In the genomic region with DNA sequence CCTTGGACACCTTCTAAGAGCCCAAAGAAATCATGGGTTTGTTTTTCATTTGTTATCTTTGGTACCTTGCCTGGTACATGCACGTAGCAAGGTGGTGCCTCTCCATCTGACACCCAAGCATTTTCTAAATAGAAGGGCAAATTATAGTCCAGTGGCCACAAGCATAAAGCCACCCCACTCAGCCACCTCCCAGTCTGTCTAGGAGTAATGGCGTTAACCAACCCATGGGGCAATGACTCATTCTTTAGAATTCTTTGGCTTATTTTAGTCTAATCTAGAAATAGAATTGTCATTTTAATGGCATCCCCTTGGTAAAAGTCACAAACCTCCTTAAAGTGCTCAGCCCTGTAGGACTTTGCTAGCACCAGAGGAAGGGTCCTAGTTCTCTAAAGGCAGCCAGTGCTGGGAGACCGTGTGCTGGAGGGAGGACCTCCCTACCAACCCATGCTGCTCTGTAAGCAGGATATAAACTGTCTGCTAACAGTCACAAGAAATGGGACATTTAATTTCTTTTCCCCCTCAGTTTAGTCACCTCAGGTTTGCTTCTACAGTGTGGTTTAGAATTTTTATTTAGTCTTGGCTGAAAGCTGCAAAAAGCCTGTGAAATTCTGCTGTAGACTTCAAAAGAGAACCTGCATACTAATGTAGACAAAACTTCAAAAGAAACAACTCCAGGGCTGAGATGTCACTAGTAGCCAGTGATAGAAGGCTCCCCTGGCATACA, we compare ENCODE assay signal across 19 mouse cellular contexts. TPM values are rescaled to one million over a fixed set of nuclear protein-coding genes. Genes with fewer than 3 reads are reported as not detected.
DNase-seq lines count a peak whose midpoint lies in the region; ATAC-seq and TF ChIP-seq lines count a peak whose summit lies in the region.
"Had no signal": no experiment of that assay in that cellular context is flagged by ENCODE, and none has a peak within 500 bp of the region (broad histone marks: within the 10 kb centered on the region; RNA-seq: fewer than 3 reads in every experiment).

No protein-coding gene starts in this region.

- 59% methylated on average over 3 of the region's 3 CpGs for WGBS in heart, adult 2 months
- WGBS in midbrain, postnatal 0 days, result 72% methylated on average over 3 of the region's 3 CpGs
- WGBS in midbrain, embryonic 16.5 days, result 77% methylated on average over 3 of the region's 3 CpGs

- H3K27me3 ChIP-seq in heart, adult 2 months (ENCODE audit: control insufficient read depth, insufficient read depth, low read length), result no peaks in the 10 kb centered on the region
- no peaks in the 10 kb centered on the region for H3K27me3 ChIP-seq in midbrain, postnatal 0 days (ENCODE audit: insufficient read depth, low read length)
- H3K27me3 ChIP-seq in midbrain, embryonic 16.5 days (ENCODE audit: control insufficient read depth, insufficient read depth, low read depth, low read length), result no peaks in the 10 kb centered on the region
- H3K27me3 ChIP-seq in myocyte (ENCODE audit: control insufficient read depth, insufficient read depth, insufficient read length), result no peaks in the 10 kb centered on the region
- H3K27me3 ChIP-seq: embryonic facial prominence, embryonic 12.5 days; forebrain, embryonic 15.5 days; heart, embryonic 15.5 days; hindbrain, embryonic 15.5 days had no signal

- H3K79me2 ChIP-seq in heart, adult 2 months (replicated peaks; ENCODE audit: control insufficient read depth, insufficient read depth, low read length), result no peaks in the 10 kb centered on the region
- H3K79me2 ChIP-seq in myocyte (ENCODE audit: control insufficient read depth, insufficient read depth), result no peaks in the 10 kb centered on the region

- TF ChIP-seq CTCF in heart, adult 2 months (IDR thresholded peaks at IDR 0.05), result no peak
- no peak for TF ChIP-seq CTCF in midbrain, postnatal 0 days (IDR thresholded peaks at IDR 0.05)

- intact Hi-C loops in heart, adult 2 months (cut with DNase I), result no loop called here
- intact Hi-C loops in heart, postnatal 10 days (cut with DNase I), result loop anchor here (5.0 kb wide), 1 partner anchor 678 kb away; no protein-coding TSS in a partner anchor

- H3ac ChIP-seq in myocyte (ENCODE audit: control insufficient read depth, insufficient read length), result no peak overlapping the region

- no peak overlapping the region for H3K4me2 ChIP-seq in midbrain, postnatal 0 days (ENCODE audit: low read depth, low read length, poor library complexity, severe bottlenecking)
- no peak overlapping the region for H3K4me2 ChIP-seq in midbrain, embryonic 16.5 days (ENCODE audit: low read length)
- H3K4me2 ChIP-seq in myocyte (ENCODE audit: low read depth), result peak overlapping the region; percentile 10
- H3K4me2 ChIP-seq: embryonic facial prominence, embryonic 12.5 days; forebrain, embryonic 15.5 days; heart, embryonic 11.5 days; heart, embryonic 15.5 days; hindbrain, embryonic 15.5 days had no signal

- no peak overlapping the region for H3K9ac ChIP-seq in heart, adult 2 months (ENCODE audit: low read depth, low read length)
- no peak overlapping the region for H3K9ac ChIP-seq in midbrain, postnatal 0 days (replicated peaks; ENCODE audit: low read length, poor library complexity, severe bottlenecking)
- no peak overlapping the region for H3K9ac ChIP-seq in midbrain, embryonic 16.5 days (ENCODE audit: low read depth, low read length)
- H3K9ac ChIP-seq: embryonic facial prominence, embryonic 12.5 days; forebrain, embryonic 15.5 days; heart, embryonic 15.5 days; hindbrain, embryonic 15.5 days had no signal

- no peak for ATAC-seq in midbrain, postnatal 0 days (ENCODE audit: low FRiP score)
- no peak for ATAC-seq in midbrain, embryonic 16.5 days
- ATAC-seq: CD4-positive, CD25-positive, alpha-beta regulatory T cell, adult 4 months; forebrain, embryonic 15.5 days had no signal

- H3K36me3 ChIP-seq in heart, adult 2 months (ENCODE audit: control insufficient read depth, insufficient read depth, low read length), result no peaks in the 10 kb centered on the region; the same call in 1 of the 2 replicates
- no peaks in the 10 kb centered on the region for H3K36me3 ChIP-seq in midbrain, postnatal 0 days (ENCODE audit: insufficient read depth, low read length)
- H3K36me3 ChIP-seq in midbrain, embryonic 16.5 days (ENCODE audit: control insufficient read depth, insufficient read depth, low read length), result no peaks in the 10 kb centered on the region
- no peaks in the 10 kb centered on the region for H3K36me3 ChIP-seq in myocyte (ENCODE audit: control insufficient read depth, insufficient read depth)
- H3K36me3 ChIP-seq: embryonic facial prominence, embryonic 12.5 days; forebrain, embryonic 15.5 days; G1E; heart, embryonic 15.5 days; hindbrain, embryonic 15.5 days had no signal

- H3K4me1 ChIP-seq in heart, adult 2 months (ENCODE audit: control insufficient read depth, insufficient read depth, low read length), result no peaks in the 10 kb centered on the region
- H3K4me1 ChIP-seq in midbrain, postnatal 0 days (ENCODE audit: insufficient read depth, low read length), result no peaks in the 10 kb centered on the region
- H3K4me1 ChIP-seq in midbrain, embryonic 16.5 days (ENCODE audit: control insufficient read depth, insufficient read depth, low read length), result no peaks in the 10 kb centered on the region
- H3K4me1 ChIP-seq: embryonic facial prominence, embryonic 12.5 days; forebrain, embryonic 15.5 days; hindbrain, embryonic 15.5 days had no signal

- 0 out of 2 replicates have a peak overlapping the region, but pooled peaks have one; percentile 2 for H3K4me3 ChIP-seq in heart, adult 2 months
- H3K4me3 ChIP-seq in midbrain, postnatal 0 days (ENCODE audit: low read depth, low read length), result no peak overlapping the region
- H3K4me3 ChIP-seq in midbrain, embryonic 16.5 days (ENCODE audit: low read depth, low read length), result no peak overlapping the region
- H3K4me3 ChIP-seq in myocyte, result no peak overlapping the region
- H3K4me3 ChIP-seq: embryonic facial prominence, embryonic 12.5 days; forebrain, embryonic 15.5 days; heart, embryonic 15.5 days; hindbrain, embryonic 15.5 days had no signal

- DNase-seq in heart, adult 2 months, result no peak
- DNase-seq in heart, postnatal 10 days, result no peak
- DNase-seq in midbrain, postnatal 0 days (ENCODE audit: low spot score), result no peak
- DNase-seq in right cerebral cortex, postnatal 4 days, result no peak
- DNase-seq: adrenal gland, postnatal 10 days; cerebellum, adult 11-12 months; cerebellum, adult 9-10 months; cerebellum, postnatal 25 days; gastrocnemius, postnatal 36 days; heart, adult 18-20 months had no signal

- H3K9me3 ChIP-seq in midbrain, postnatal 0 days (ENCODE audit: low read length), result no peaks in the 10 kb centered on the region
- no peaks in the 10 kb centered on the region for H3K9me3 ChIP-seq in midbrain, embryonic 16.5 days (replicated peaks; ENCODE audit: control insufficient read depth, low read length, poor library complexity, severe bottlenecking)
- H3K9me3 ChIP-seq: embryonic facial prominence, embryonic 12.5 days; forebrain, embryonic 15.5 days; G1E; heart, embryonic 15.5 days; hindbrain, embryonic 15.5 days had no signal

- peak overlapping the region; percentile 5; the same call in 1 of the 2 replicates for H3K27ac ChIP-seq in heart, adult 2 months
- H3K27ac ChIP-seq in midbrain, postnatal 0 days (ENCODE audit: low read depth, low read length), result 0 out of 2 replicates have a peak overlapping the region, but pooled peaks have one; percentile 18
- no peak overlapping the region for H3K27ac ChIP-seq in midbrain, embryonic 16.5 days (ENCODE audit: low read length)
- H3K27ac ChIP-seq: embryonic facial prominence, embryonic 12.5 days; forebrain, embryonic 15.5 days; heart, embryonic 15.5 days; hindbrain, embryonic 15.5 days had no signal

- no peak for TF ChIP-seq POLR2A in heart, adult 2 months (IDR thresholded peaks at IDR 0.05; ENCODE audit: insufficient read depth, low read depth, low read length)
- TF ChIP-seq POLR2A in myocyte (IDR thresholded peaks at IDR 0.05; ENCODE audit: insufficient read length, low read depth), result no peak

- no peak for TF ChIP-seq EP300 in heart, adult 2 months (IDR thresholded peaks at IDR 0.05; ENCODE audit: insufficient read depth, low read depth, low read length)

TF ChIP-seq in myocyte, 11 proteins besides CTCF, POLR2A, EP300 and RAD21:
- no peak for TF ChIP-seq TCF3 (IDR thresholded peaks at IDR 0.05; ENCODE audit: insufficient read length, low read depth)
- no peak for TF ChIP-seq CEBPB (IDR thresholded peaks at IDR 0.05; ENCODE audit: insufficient read depth, poor library complexity, severe bottlenecking)
- TF ChIP-seq TCF12 (IDR thresholded peaks at IDR 0.05; ENCODE audit: insufficient read depth, poor library complexity, severe bottlenecking), result no peak
- no peak for TF ChIP-seq E2F4 (IDR thresholded peaks at IDR 0.05; ENCODE audit: insufficient read depth)
- no peak for TF ChIP-seq MYOG (IDR thresholded peaks at IDR 0.05; ENCODE audit: control insufficient read depth in 1 of 3, insufficient read depth in 1 of 3, insufficient read length in 2 of 3, low read depth in 2 of 3)
- no peak for TF ChIP-seq MYOD1 (IDR thresholded peaks at IDR 0.05; ENCODE audit: control insufficient read depth in 1 of 3, insufficient read length in 2 of 3, low read depth in 2 of 3)
- no peak for TF ChIP-seq REST (IDR thresholded peaks at IDR 0.05; ENCODE audit: insufficient read depth, insufficient read length)
- no peak for TF ChIP-seq USF1 (IDR thresholded peaks at IDR 0.05; ENCODE audit: low read depth)
- no peak for TF ChIP-seq SRF (IDR thresholded peaks at IDR 0.05; ENCODE audit: control insufficient read depth, insufficient read length, low read depth)
- TF ChIP-seq POLR2AphosphoS2 (IDR thresholded peaks at IDR 0.05; ENCODE audit: insufficient read length, low read depth), result no peak
- no peak for TF ChIP-seq MAX (IDR thresholded peaks at IDR 0.05; ENCODE audit: low read depth)

RNA-seq across cellular contexts. Expression of a gene that starts 22.1 kb away (rescaled TPM):
- total RNA-seq in heart, adult 2 months (2021), result 10 to 100 TPM; 60.0 to 61.0 TPM
- 31.4 and 63.3 TPM in 2 replicates for polyA plus RNA-seq in heart, adult 2 months (2012; rRNA removed)
- 10 to 100 TPM; 60.1 to 70.2 TPM for total RNA-seq in heart, postnatal 10 days (2021)
- total RNA-seq in midbrain, postnatal 0 days (2014; rRNA removed), result 67.4 and 133 TPM in 2 replicates
- polyA plus RNA-seq in midbrain, postnatal 0 days (2015; fragmentation: Nextera tagmentation; extraction: Ambion mirVana), result 154 and 176 TPM in 2 replicates
- polyA plus RNA-seq in midbrain, embryonic 16.5 days (2015; fragmentation: Nextera tagmentation; extraction: Ambion mirVana), result 200 and 214 TPM in 2 replicates
- polyA plus RNA-seq in myocyte (2012; fragmentation: generic; extraction: Trizol), result 40.3 TPM
